Mouse (Mus musculus) v-Abl transformed pro-B cells (cell line): ENCODE measurements around the gene Eno4.

Experiments
- in situ Hi-C, 2 experiments: fragments of 400-800 bp; cut with MboI; formaldehyde crosslinking; loops; one replicate each; pipeline ENCODE4 v1.15.1; 2025; ENCODE audit not compliant: unreplicated experiment in 2 of 2

The Eno4 gene

GRCm38 (mm10) chr19:58968731-58969506, 25.7 kb downstream of the Eno4 start:
- in situ Hi-C loops, result no loop called here

GRCm38 (mm10) chr19:58970826-58971225, 27.6 kb downstream of the Eno4 start:
- in situ Hi-C loops, result no loop called here

- in situ Hi-C loops, result no loop called here
These were observed 30.9 kb downstream of the Eno4 start for GRCm38 (mm10) chr19:58974126-58974525.

GRCm38 (mm10) chr19:58975216-58975863, 32.1 kb downstream of the Eno4 start:
- in situ Hi-C loops, result no loop called here

GRCm38 (mm10) chr19:58978401-58979171, 35.4 kb downstream of the Eno4 start:
- in situ Hi-C loops, result no loop called here

GRCm38 (mm10) chr19:58979436-58980055, 36.3 kb downstream of the Eno4 start:
- in situ Hi-C loops, result no loop called here

GRCm38 (mm10) chr19:58980056-58980440, 36.8 kb downstream of the Eno4 start:
- in situ Hi-C loops, result no loop called here

GRCm38 (mm10) chr19:58981571-58981970, 38.3 kb downstream of the Eno4 start:
- in situ Hi-C loops, result no loop called here

GRCm38 (mm10) chr19:59002827-59003226, 59.6 kb downstream of the Eno4 start:
- in situ Hi-C loops, result no loop called here

- in situ Hi-C loops, result no loop called here
These were observed 63.5 kb downstream of the Eno4 start for GRCm38 (mm10) chr19:59006577-59007340.

GRCm38 (mm10) chr19:59010802-59011201, 67.6 kb downstream of the Eno4 start:
- in situ Hi-C loops, result no loop called here
